Mouse (Mus musculus) sigmoid colon, adult 10 weeks (tissue): Measurements from ENCODE around the gene Igsf1. TPM values are rescaled to one million over a fixed set of nuclear protein-coding genes. Genes with fewer than 3 reads are reported as not detected.

Source experiments
- polyA plus RNA-seq: library from polyadenylated mRNA; stranded (reverse); fragments of 350-450 nt; fragmentation: Illumina TruSeq; extraction: RNeasy Lipid Tissue Mini Kit (QIAGEN cat#74804); gene quantifications from one replicate; pipeline ENCODE4 v1.2.3, GENCODE M21; 2014; ENCODE audit warnings: low read depth, low replicate concordance

The Igsf1 gene
- polyA plus RNA-seq: not detected

GRCm38 (mm10) chrX:49797213-49798019, at the start of gene Igsf1:
Gene Igsf1, minus strand, starts transcription at chrX:49797749.

GRCm38 (mm10) chrX:49734959-49735358, 62.6 kb downstream of the Igsf1 start, which contains the start of gene Olfr1321:
Gene Olfr1321, minus strand, starts transcription at chrX:49735059.

Other genes with a start within 250 kb of the Igsf1 start
- not detected for gene Olfr1320, start 125.4 kb downstream of the Igsf1 start, polyA plus RNA-seq
- gene Olfr1321, start 62.7 kb downstream of the Igsf1 start, polyA plus RNA-seq: not detected
- gene Olfr1322, start 93.7 kb upstream of the Igsf1 start, polyA plus RNA-seq: not detected
- gene Olfr1323, start 221.6 kb upstream of the Igsf1 start, polyA plus RNA-seq: not detected